In genomic region chr4:83058182-83058581, GRCm38 (mm10) we compare ENCODE assay signal across 19 mouse cellular contexts. TPM values are rescaled to one million over a fixed set of nuclear protein-coding genes. Genes with fewer than 3 reads are reported as not detected.
A peak's percentile ranks its signal among the peaks of the same experiment; 100 is the strongest.
DNase-seq lines count a peak whose midpoint lies in the region; ATAC-seq and TF ChIP-seq lines count a peak whose summit lies in the region.
"Had no signal": no experiment of that assay in that cellular context is flagged by ENCODE, and none has a peak within 500 bp of the region (broad histone marks: within the 10 kb centered on the region; RNA-seq: fewer than 3 reads in every experiment).

No protein-coding gene starts in this region.

- H3K9me3 ChIP-seq in heart, embryonic 11.5 days (replicated peaks; ENCODE audit: control insufficient read depth, low read length) = no peaks in the 10 kb centered on the region
- H3K9me3 ChIP-seq in midbrain, embryonic 10.5 days (replicated peaks) = no peaks in the 10 kb centered on the region
- no peaks in the 10 kb centered on the region for H3K9me3 ChIP-seq in midbrain, embryonic 13.5 days
- H3K9me3 ChIP-seq in embryonic facial prominence, embryonic 12.5 days = no peaks in the 10 kb centered on the region
- H3K9me3 ChIP-seq in liver, postnatal 0 days (ENCODE audit: low read length) = no peaks in the 10 kb centered on the region
- H3K9me3 ChIP-seq: embryonic facial prominence, embryonic 15.5 days; heart, embryonic 13.5 days had no signal

- ATAC-seq in heart, embryonic 11.5 days (replicated peaks; ENCODE audit: insufficient number of reproducible peaks, low FRiP score, low TSS enrichment) = no peak
- no peak for ATAC-seq in midbrain, embryonic 13.5 days
- no peak for ATAC-seq in embryonic facial prominence, embryonic 12.5 days (ENCODE audit: insufficient number of reproducible peaks, insufficient read depth, low FRiP score, low TSS enrichment)
- no peak for ATAC-seq in liver, postnatal 0 days
- ATAC-seq: forebrain, embryonic 16.5 days; hindbrain, postnatal 0 days had no signal

- no peak overlapping the region for H3K4me2 ChIP-seq in heart, embryonic 11.5 days
- H3K4me2 ChIP-seq in midbrain, embryonic 13.5 days (replicated peaks) = no peak overlapping the region
- no peak overlapping the region for H3K4me2 ChIP-seq in embryonic facial prominence, embryonic 12.5 days (replicated peaks)
- no peak overlapping the region for H3K4me2 ChIP-seq in liver, postnatal 0 days (ENCODE audit: low read depth, low read length)
- H3K4me2 ChIP-seq: embryonic facial prominence, embryonic 15.5 days; heart, embryonic 13.5 days had no signal

- no peaks in the 10 kb centered on the region for H3K36me3 ChIP-seq in heart, embryonic 11.5 days (ENCODE audit: control insufficient read depth, insufficient read depth, low read length)
- no peaks in the 10 kb centered on the region for H3K36me3 ChIP-seq in midbrain, embryonic 10.5 days
- no peaks in the 10 kb centered on the region for H3K36me3 ChIP-seq in midbrain, embryonic 13.5 days
- no peaks in the 10 kb centered on the region for H3K36me3 ChIP-seq in embryonic facial prominence, embryonic 12.5 days
- H3K36me3 ChIP-seq in thymus, adult 2 months (ENCODE audit: control insufficient read depth, insufficient read depth, low read length) = no peaks in the 10 kb centered on the region
- no peaks in the 10 kb centered on the region for H3K36me3 ChIP-seq in liver, postnatal 0 days (replicated peaks; ENCODE audit: insufficient read depth, low read length)
- H3K36me3 ChIP-seq: embryonic facial prominence, embryonic 15.5 days; heart, embryonic 13.5 days had no signal

- no peak overlapping the region for H3K4me3 ChIP-seq in heart, embryonic 11.5 days (ENCODE audit: low read depth, low read length)
- H3K4me3 ChIP-seq in midbrain, embryonic 10.5 days = no peak overlapping the region
- H3K4me3 ChIP-seq in midbrain, embryonic 13.5 days (replicated peaks) = no peak overlapping the region
- no peak overlapping the region for H3K4me3 ChIP-seq in embryonic facial prominence, embryonic 12.5 days
- H3K4me3 ChIP-seq in thymus, adult 2 months (ENCODE audit: control insufficient read depth, insufficient read depth, low read length) = no peak overlapping the region
- H3K4me3 ChIP-seq in liver, postnatal 0 days (ENCODE audit: low read depth, low read length) = no peak overlapping the region
- H3K4me3 ChIP-seq: embryonic facial prominence, embryonic 15.5 days; erythroblast, embryonic 14.5 days; heart, embryonic 13.5 days had no signal

- no peak overlapping the region for H3K9ac ChIP-seq in heart, embryonic 11.5 days (ENCODE audit: low read depth, low read length)
- no peak overlapping the region for H3K9ac ChIP-seq in midbrain, embryonic 13.5 days (replicated peaks)
- H3K9ac ChIP-seq in embryonic facial prominence, embryonic 12.5 days = no peak overlapping the region
- H3K9ac ChIP-seq in liver, postnatal 0 days (replicated peaks) = no peak overlapping the region
- H3K9ac ChIP-seq: embryonic facial prominence, embryonic 15.5 days; heart, embryonic 13.5 days had no signal

- TF ChIP-seq CTCF in thymus, adult 2 months (IDR thresholded peaks at IDR 0.05; ENCODE audit: borderline replicate concordance, control insufficient read depth, extremely low read depth, insufficient read depth, low read length, poor library complexity) = no peak
- no peak for TF ChIP-seq CTCF in liver, postnatal 0 days (IDR thresholded peaks at IDR 0.05; ENCODE audit: low read depth)

- WGBS in heart, embryonic 11.5 days (ENCODE audit: insufficient replicate concordance) = 46% methylated on average over 2 of the region's 2 CpGs
- 63% methylated on average over 2 of the region's 2 CpGs for WGBS in midbrain, embryonic 10.5 days
- 50% methylated on average over 2 of the region's 2 CpGs for WGBS in midbrain, embryonic 13.5 days
- 52% methylated on average over 2 of the region's 2 CpGs for WGBS in embryonic facial prominence, embryonic 12.5 days
- WGBS in thymus, adult 2 months = 66% methylated on average over 2 of the region's 2 CpGs
- 51% methylated on average over 2 of the region's 2 CpGs for WGBS in liver, postnatal 0 days (ENCODE audit: insufficient replicate concordance)

- no peaks in the 10 kb centered on the region for H3K27me3 ChIP-seq in heart, embryonic 11.5 days (ENCODE audit: control insufficient read depth, insufficient read depth, low read length)
- H3K27me3 ChIP-seq in midbrain, embryonic 10.5 days (ENCODE audit: low read depth, poor library complexity, severe bottlenecking) = no peaks in the 10 kb centered on the region
- no peaks in the 10 kb centered on the region for H3K27me3 ChIP-seq in midbrain, embryonic 13.5 days
- no peaks in the 10 kb centered on the region for H3K27me3 ChIP-seq in embryonic facial prominence, embryonic 12.5 days
- no peaks in the 10 kb centered on the region for H3K27me3 ChIP-seq in thymus, adult 2 months (ENCODE audit: control insufficient read depth, insufficient read depth, low read length)
- H3K27me3 ChIP-seq in liver, postnatal 0 days (ENCODE audit: insufficient read depth, low read length) = no peaks in the 10 kb centered on the region
- H3K27me3 ChIP-seq: embryonic facial prominence, embryonic 15.5 days; heart, embryonic 13.5 days had no signal

- TF ChIP-seq EP300 in liver, postnatal 0 days (IDR thresholded peaks at IDR 0.05; ENCODE audit: low read depth) = no peak

- TF ChIP-seq POLR2A in thymus, adult 2 months (IDR thresholded peaks at IDR 0.05; ENCODE audit: control insufficient read depth, extremely low read depth, insufficient read depth, low read length, poor library complexity) = no peak

- no peaks in the 10 kb centered on the region for H3K4me1 ChIP-seq in heart, embryonic 11.5 days (ENCODE audit: control insufficient read depth, insufficient read depth, low read length)
- peaks cover 9% of the 10 kb centered on the region for H3K4me1 ChIP-seq in midbrain, embryonic 10.5 days
- H3K4me1 ChIP-seq in midbrain, embryonic 13.5 days (replicated peaks) = peaks cover 3% of the 10 kb centered on the region
- H3K4me1 ChIP-seq in embryonic facial prominence, embryonic 12.5 days = peaks cover 13% of the 10 kb centered on the region; the same call in 1 of the 2 replicates
- no peaks in the 10 kb centered on the region for H3K4me1 ChIP-seq in thymus, adult 2 months (replicated peaks; ENCODE audit: control insufficient read depth, insufficient read depth, low read length)
- no peaks in the 10 kb centered on the region for H3K4me1 ChIP-seq in liver, postnatal 0 days (ENCODE audit: insufficient read depth)
- H3K4me1 ChIP-seq: embryonic facial prominence, embryonic 15.5 days had no signal

- DNase-seq in heart, adult 11 months = peak; percentile 19
- peak; percentile 10 for DNase-seq in midbrain, embryonic 10.5 days (ENCODE audit: low spot score)
- DNase-seq in thymus, adult 2 months = no peak
- no peak for DNase-seq in liver, postnatal 0 days
- DNase-seq: adrenal gland, postnatal 14 days; cerebellum, adult 11-12 months; cerebellum, adult 9-10 months; cerebellum, postnatal 25 days; gastrocnemius, postnatal 14 days; heart, postnatal 36 days had no signal

- no peak overlapping the region for H3K27ac ChIP-seq in heart, embryonic 11.5 days (ENCODE audit: low read depth, low read length)
- H3K27ac ChIP-seq in midbrain, embryonic 10.5 days (replicated peaks) = peak overlapping the region; percentile 68
- no peak overlapping the region for H3K27ac ChIP-seq in midbrain, embryonic 13.5 days
- 0 out of 2 replicates have a peak overlapping the region, but pooled peaks have one; percentile 17 for H3K27ac ChIP-seq in embryonic facial prominence, embryonic 12.5 days
- no peak overlapping the region for H3K27ac ChIP-seq in thymus, adult 2 months (ENCODE audit: control insufficient read depth, insufficient read depth, low read length)
- no peak overlapping the region for H3K27ac ChIP-seq in liver, postnatal 0 days (ENCODE audit: low read depth)
- H3K27ac ChIP-seq: embryonic facial prominence, embryonic 15.5 days; heart, embryonic 13.5 days; hindbrain, postnatal 0 days had no signal

RNA-seq across cellular contexts. Expression of gene Frem1, which starts 6.0 kb away (rescaled TPM):
- polyA plus RNA-seq in heart, embryonic 11.5 days (2014; fragmentation: Nextera tagmentation; extraction: Ambion mirVana) = 11.4 and 12.1 TPM in 2 replicates
- polyA plus RNA-seq in midbrain, embryonic 10.5 days (2016; fragmentation: Nextera tagmentation; extraction: Ambion mirVana) = 6.0 and 7.7 TPM in 2 replicates
- 2.1 and 2.8 TPM in 2 replicates for polyA plus RNA-seq in midbrain, embryonic 13.5 days (2015; fragmentation: Nextera tagmentation; extraction: Ambion mirVana)
- 25.7 and 26.1 TPM in 2 replicates for polyA plus RNA-seq in embryonic facial prominence, embryonic 12.5 days (2016; fragmentation: Nextera tagmentation; extraction: Ambion mirVana)
- polyA plus RNA-seq in thymus, adult 2 months (2012; rRNA removed) = 0.19 and 0.24 TPM in 2 replicates
- polyA plus RNA-seq in liver, postnatal 0 days (2015; fragmentation: Nextera tagmentation; extraction: Ambion mirVana) = 0.27 and 0.35 TPM in 2 replicates
- polyA plus RNA-seq: C2C12; erythroblast, embryonic 14.5 days had no signal

Comparison
In these comparisons a context has a peak if more than half of its experiments do, and no peak if none do; other contexts are left out.
1. H3K27ac ChIP-seq: peak in midbrain, embryonic 10.5 days (single experiment) and embryonic facial prominence, embryonic 12.5 days (single experiment); none in heart, embryonic 11.5 days (single experiment), midbrain, embryonic 13.5 days (single experiment), thymus, adult 2 months (single experiment) and liver, postnatal 0 days (single experiment).
2. DNase-seq: peak in heart, adult 11 months (single experiment) and midbrain, embryonic 10.5 days (single experiment); none in thymus, adult 2 months (single experiment) and liver, postnatal 0 days (single experiment).